Mouse (Mus musculus): Measurements from ENCODE around the gene Asic3. TPM values are rescaled to one million over a fixed set of nuclear protein-coding genes. Genes with fewer than 3 reads are reported as not detected.
"Not testable (repeated sequence)": the region's sequence is repeated elsewhere in the genome, so short reads cannot be mapped to it uniquely, and the experiment has no call there.

The Asic3 gene
- polyA plus RNA-seq, 1 experiment from 2014 or later = 0.80 TPM

- H3K4me1 ChIP-seq (replicated peaks; ENCODE audit: control insufficient read depth, insufficient read depth, low read length) = peaks cover 7% of the 10 kb centered on the region; the same call in 1 of the 2 replicates
- ATAC-seq (ENCODE audit: low FRiP score) (peak; percentile 96), DNase-seq (ENCODE audit: low spot score) (peak; percentile 96)
- peak overlapping the region; percentile 43 for H3K4me3 ChIP-seq (replicated peaks; ENCODE audit: low read length)
- peak overlapping the region; percentile 57 for H3K4me2 ChIP-seq (replicated peaks)
- H3K27ac ChIP-seq = peak overlapping the region; percentile 86
- 1% methylated on average over 36 of the region's 36 CpGs for WGBS
- peaks cover 5% of the 10 kb centered on the region; the same call in 1 of the 2 replicates for H3K27me3 ChIP-seq (ENCODE audit: control insufficient read depth, insufficient read depth, low read length)
- no peaks in the 10 kb centered on the region for H3K36me3 ChIP-seq (replicated peaks; ENCODE audit: control insufficient read depth, insufficient read depth)
- peak overlapping the region; percentile 54 for H3K9ac ChIP-seq
- no peaks in the 10 kb centered on the region for H3K9me3 ChIP-seq (ENCODE audit: control insufficient read depth, low read length)
These were observed 18.9 kb upstream of the Asic3 start for GRCm38 (mm10) chr5:24394165-24394894.

GRCm38 (mm10) chr5:24396254-24396653, 16.9 kb upstream of the Asic3 start:
- peaks cover 11% of the 10 kb centered on the region; the same call in 1 of the 2 replicates for H3K36me3 ChIP-seq (replicated peaks; ENCODE audit: control insufficient read depth, insufficient read depth)
- H3K27ac ChIP-seq; ATAC-seq (ENCODE audit: low FRiP score); H3K9me3 ChIP-seq (ENCODE audit: control insufficient read depth, low read length); DNase-seq (ENCODE audit: low spot score); H3K4me3 ChIP-seq (replicated peaks; ENCODE audit: low read length); H3K4me1 ChIP-seq (replicated peaks; ENCODE audit: control insufficient read depth, insufficient read depth, low read length); H3K4me2 ChIP-seq (replicated peaks); H3K9ac ChIP-seq; H3K27me3 ChIP-seq (ENCODE audit: control insufficient read depth, insufficient read depth, low read length): not testable (repeated sequence)
- WGBS = 89% methylated on average over 6 of the region's 6 CpGs

- Histone ChIP-seq H3K9ac (no peak overlapping the region), H3K4me1 (replicated peaks; ENCODE audit: control insufficient read depth, insufficient read depth, low read length) (peaks cover 7% of the 10 kb centered on the region; the same call in 1 of the 2 replicates), H3K9me3 (ENCODE audit: control insufficient read depth, low read length) (no peaks in the 10 kb centered on the region), H3K4me3 (replicated peaks; ENCODE audit: low read length) (no peak overlapping the region), H3K27ac (no peak overlapping the region), H3K27me3 (ENCODE audit: control insufficient read depth, insufficient read depth, low read length) (no peaks in the 10 kb centered on the region), H3K36me3 (replicated peaks; ENCODE audit: control insufficient read depth, insufficient read depth) (peaks cover 35% of the 10 kb centered on the region), H3K4me2 (replicated peaks) (no peak overlapping the region)
- DNase-seq (ENCODE audit: low spot score) (no peak), ATAC-seq (ENCODE audit: low FRiP score) (no peak)
- 90% methylated on average over 10 of the region's 10 CpGs for whole genome bisulfite sequencing
These were observed 13.5 kb upstream of the Asic3 start for GRCm38 (mm10) chr5:24399686-24400085.

- Histone ChIP-seq H3K36me3 (replicated peaks; ENCODE audit: control insufficient read depth, insufficient read depth) (peaks cover 37% of the 10 kb centered on the region), H3K4me3 (replicated peaks; ENCODE audit: low read length) (no peak overlapping the region), H3K27ac (no peak overlapping the region), H3K9me3 (ENCODE audit: control insufficient read depth, low read length) (no peaks in the 10 kb centered on the region), H3K27me3 (ENCODE audit: control insufficient read depth, insufficient read depth, low read length) (no peaks in the 10 kb centered on the region), H3K4me1 (replicated peaks; ENCODE audit: control insufficient read depth, insufficient read depth, low read length) (peaks cover under 1% of the 10 kb centered on the region; the same call in 1 of the 2 replicates), H3K9ac (no peak overlapping the region), H3K4me2 (replicated peaks) (no peak overlapping the region)
- ATAC-seq (ENCODE audit: low FRiP score) (no peak), DNase-seq (ENCODE audit: low spot score) (no peak)
- 82% methylated on average over 11 of the region's 11 CpGs for WGBS
These were observed 12.8 kb upstream of the Asic3 start for GRCm38 (mm10) chr5:24400362-24400761.

GRCm38 (mm10) chr5:24400911-24401605, 12.1 kb upstream of the Asic3 start:
- no peak for DNase-seq (ENCODE audit: low spot score)
- no peak overlapping the region for H3K4me3 ChIP-seq (replicated peaks; ENCODE audit: low read length)
- no peaks in the 10 kb centered on the region for H3K27me3 ChIP-seq (ENCODE audit: control insufficient read depth, insufficient read depth, low read length)
- peaks cover 37% of the 10 kb centered on the region for H3K36me3 ChIP-seq (replicated peaks; ENCODE audit: control insufficient read depth, insufficient read depth)
- H3K27ac ChIP-seq = no peak overlapping the region
- no peaks in the 10 kb centered on the region for H3K4me1 ChIP-seq (replicated peaks; ENCODE audit: control insufficient read depth, insufficient read depth, low read length)
- H3K9ac ChIP-seq = no peak overlapping the region
- H3K4me2 ChIP-seq (replicated peaks) = no peak overlapping the region
- WGBS = 89% methylated on average over 5 of the region's 5 CpGs
- no peaks in the 10 kb centered on the region for H3K9me3 ChIP-seq (ENCODE audit: control insufficient read depth, low read length)
- ATAC-seq (ENCODE audit: low FRiP score) = no peak

- Histone ChIP-seq H3K36me3 (replicated peaks; ENCODE audit: control insufficient read depth, insufficient read depth) (peaks cover 43% of the 10 kb centered on the region), H3K9ac (no peak overlapping the region)
These were observed 11.2 kb upstream of the Asic3 start for GRCm38 (mm10) chr5:24401969-24402368.

GRCm38 (mm10) chr5:24404594-24405360, 8.4 kb upstream of the Asic3 start:
- ATAC-seq (ENCODE audit: low FRiP score) = no peak

More at GRCm38 (mm10) chr5:24401969-24402368, 11.2 kb upstream of the Asic3 start:
- Histone ChIP-seq H3K4me2 (replicated peaks) (no peak overlapping the region), H3K4me3 (replicated peaks; ENCODE audit: low read length) (no peak overlapping the region), H3K27me3 (ENCODE audit: control insufficient read depth, insufficient read depth, low read length) (no peaks in the 10 kb centered on the region), H3K27ac (no peak overlapping the region), H3K4me1 (replicated peaks; ENCODE audit: control insufficient read depth, insufficient read depth, low read length) (no peaks in the 10 kb centered on the region), H3K9me3 (ENCODE audit: control insufficient read depth, low read length) (no peaks in the 10 kb centered on the region)
- peak; percentile 58; the same call in 1 of the 2 replicates for ATAC-seq (ENCODE audit: low FRiP score)
- 64% methylated on average over 9 of the region's 9 CpGs for WGBS
- DNase-seq (ENCODE audit: low spot score) = peak; percentile 37

GRCm38 (mm10) chr5:24405389-24405876, 7.8 kb upstream of the Asic3 start:
- Histone ChIP-seq H3K4me1 (replicated peaks; ENCODE audit: control insufficient read depth, insufficient read depth, low read length) (no peaks in the 10 kb centered on the region), H3K27me3 (ENCODE audit: control insufficient read depth, insufficient read depth, low read length) (no peaks in the 10 kb centered on the region), H3K9me3 (ENCODE audit: control insufficient read depth, low read length) (no peaks in the 10 kb centered on the region), H3K4me3 (replicated peaks; ENCODE audit: low read length) (no peak overlapping the region), H3K4me2 (replicated peaks) (no peak overlapping the region), H3K9ac (no peak overlapping the region), H3K36me3 (replicated peaks; ENCODE audit: control insufficient read depth, insufficient read depth) (peaks cover 48% of the 10 kb centered on the region), H3K27ac (no peak overlapping the region)
- ATAC-seq (ENCODE audit: low FRiP score) = no peak
- no peak for DNase-seq (ENCODE audit: low spot score)
- 78% methylated on average over 3 of the region's 3 CpGs for WGBS

More at GRCm38 (mm10) chr5:24404594-24405360, 8.4 kb upstream of the Asic3 start:
- H3K9me3 ChIP-seq (ENCODE audit: control insufficient read depth, low read length) = no peaks in the 10 kb centered on the region
- DNase-seq (ENCODE audit: low spot score) = no peak
- H3K4me2 ChIP-seq (replicated peaks) = no peak overlapping the region
- H3K9ac ChIP-seq = no peak overlapping the region
- 78% methylated on average over 6 of the region's 6 CpGs for WGBS
- H3K27ac ChIP-seq = no peak overlapping the region
- no peaks in the 10 kb centered on the region for H3K27me3 ChIP-seq (ENCODE audit: control insufficient read depth, insufficient read depth, low read length)
- no peaks in the 10 kb centered on the region for H3K4me1 ChIP-seq (replicated peaks; ENCODE audit: control insufficient read depth, insufficient read depth, low read length)
- H3K4me3 ChIP-seq (replicated peaks; ENCODE audit: low read length) = no peak overlapping the region
- H3K36me3 ChIP-seq (replicated peaks; ENCODE audit: control insufficient read depth, insufficient read depth) = peaks cover 55% of the 10 kb centered on the region

- no peak overlapping the region for H3K4me2 ChIP-seq (replicated peaks)
- DNase-seq (ENCODE audit: low spot score) = no peak
- no peaks in the 10 kb centered on the region for H3K27me3 ChIP-seq (ENCODE audit: control insufficient read depth, insufficient read depth, low read length)
- H3K9ac ChIP-seq = no peak overlapping the region
- no peak overlapping the region for H3K27ac ChIP-seq
- peaks cover 31% of the 10 kb centered on the region for H3K36me3 ChIP-seq (replicated peaks; ENCODE audit: control insufficient read depth, insufficient read depth)
- WGBS = 94% methylated on average over 13 of the region's 13 CpGs
- no peak overlapping the region for H3K4me3 ChIP-seq (replicated peaks; ENCODE audit: low read length)
- H3K4me1 ChIP-seq (replicated peaks; ENCODE audit: control insufficient read depth, insufficient read depth, low read length) = 0 out of 2 replicates have a peak, but pooled peaks cover 4% of the 10 kb centered on the region
- no peak for ATAC-seq (ENCODE audit: low FRiP score)
- no peaks in the 10 kb centered on the region for H3K9me3 ChIP-seq (ENCODE audit: control insufficient read depth, low read length)
These were observed 4.5 kb upstream of the Asic3 start for GRCm38 (mm10) chr5:24408651-24409050.
